Mouse (Mus musculus) small intestine, adult 2 months (tissue): ENCODE results near the gene Slfn5. TPM values are rescaled to one million over a fixed set of nuclear protein-coding genes. Genes with fewer than 3 reads are reported as not detected.
"Not testable (repeated sequence)": the region's sequence is repeated elsewhere in the genome, so short reads cannot be mapped to it uniquely, and the experiment has no call there.

ENCODE experiments used
- H3K27ac ChIP-seq: fragments of 200-500 bp; 2 replicates; pipeline ENCODE4 v1.5.1; 2012; ENCODE audit warnings: low read depth, low read length, control low read depth, inconsistent platforms; ENCODE audit not compliant: insufficient read depth
- H3K27me3 ChIP-seq: fragments of 200-500 bp; 2 replicates; pipeline ENCODE4 v1.6.1; 2012; ENCODE audit warnings: mild to moderate bottlenecking, moderate library complexity, low read length, inconsistent platforms; ENCODE audit not compliant: control insufficient read depth, insufficient read depth
- H3K36me3 ChIP-seq: fragments of 200-500 bp; 2 replicates; pipeline ENCODE4 v1.6.1; 2012; ENCODE audit warnings: mild to moderate bottlenecking, low read length, control low read depth, inconsistent platforms; ENCODE audit not compliant: control insufficient read depth, insufficient read depth
- H3K4me1 ChIP-seq: fragments of 200-500 bp; 2 replicates; pipeline ENCODE4 v1.6.1; 2012; ENCODE audit warnings: low read length, inconsistent platforms, mixed read lengths; ENCODE audit not compliant: control insufficient read depth, insufficient read depth, insufficient read length
- H3K4me3 ChIP-seq: fragments of 200-500 bp; 2 replicates; pipeline ENCODE4 v1.5.1; 2012; ENCODE audit warnings: low read depth, mild to moderate bottlenecking, control low read depth, inconsistent platforms, low read length, moderate library complexity
- CTCF ChIP-seq: fragments of 200-500 bp; IDR thresholded peaks from 2 replicates; pipeline ENCODE4 v1.5.1; 2012; ENCODE audit warnings: low read depth, mild to moderate bottlenecking, control low read depth, inconsistent platforms, low read length, moderate library complexity, mixed read lengths; ENCODE audit not compliant: insufficient replicate concordance, insufficient read length; ENCODE audit errors: extremely low read depth
- POLR2A ChIP-seq: fragments of 200-500 bp; IDR thresholded peaks from 2 replicates; pipeline ENCODE4 v1.6.1; 2012; ENCODE audit warnings: low read depth, mild to moderate bottlenecking, control low read depth, inconsistent platforms, low read length, moderate library complexity
- WGBS: fragments of 180-500 bp; shearing (Covaris S2); methylation state at CpG from one replicate; pipeline ENCODE4 v1.1.7; 2018; 5-methylcytosine and 5-hydroxymethylcytosine counted together
- polyA plus RNA-seq: library from polyadenylated mRNA; depleted of rRNA; stranded (reverse); fragments of >200 nt; gene quantifications from 2 replicates; pipeline ENCODE4 v1.2.3, GENCODE M21; 2012; rRNA removed

The Slfn5 gene
- polyA plus RNA-seq, 1 experiment: 0.95 TPM

DNA sequence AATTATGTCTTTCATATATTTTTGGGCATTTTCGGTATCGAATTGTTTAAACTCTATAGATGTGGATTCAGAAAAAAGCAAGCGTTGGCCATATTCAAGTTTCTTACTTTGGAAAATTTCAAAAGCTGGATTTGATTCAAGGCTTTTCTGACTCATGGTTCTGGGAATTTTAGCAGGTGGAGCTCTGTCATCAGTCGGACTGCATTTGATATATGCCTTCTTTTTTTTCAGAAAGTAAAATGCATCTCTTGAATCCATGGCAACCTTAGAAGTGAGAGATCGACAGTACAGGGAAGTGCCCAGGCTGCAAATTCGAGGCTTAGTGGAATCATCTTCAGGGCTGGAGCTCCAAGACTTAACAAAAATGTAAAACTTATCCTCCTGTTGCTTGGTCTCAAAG is 36.5 kb downstream of the Slfn5 start:
- Histone ChIP-seq H3K4me3 (no peak overlapping the region), H3K36me3 (peaks cover 7% of the 10 kb centered on the region), H3K27me3 (no peaks in the 10 kb centered on the region), H3K27ac (no peak overlapping the region), H3K4me1 (peaks cover 5% of the 10 kb centered on the region; the same call in 1 of the 2 replicates)
- TF ChIP-seq POLR2A (no peak), CTCF (no peak)
- 84% methylated on average over 6 of the region's 6 CpGs for WGBS

DNA sequence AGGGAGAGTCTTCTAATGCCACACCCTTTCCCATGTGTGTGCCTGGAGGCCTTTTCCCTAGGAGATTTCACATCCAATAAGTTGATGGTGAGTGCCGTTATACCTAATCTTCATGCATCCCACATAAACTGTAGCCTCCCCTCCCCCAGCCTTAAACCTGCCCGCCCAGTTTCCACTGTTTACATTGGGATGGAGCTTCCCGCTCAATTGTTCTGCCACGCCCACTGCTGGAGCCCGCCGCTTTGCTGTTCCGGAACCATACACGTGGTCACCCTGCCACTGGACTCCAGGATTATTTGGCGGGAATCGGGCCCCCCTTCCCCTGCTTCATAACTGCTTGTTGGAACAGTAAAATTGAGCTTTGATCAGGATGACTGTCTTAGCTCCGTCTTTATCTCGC is 38.2 kb downstream of the Slfn5 start:
- no peaks in the 10 kb centered on the region for H3K27me3 ChIP-seq
- H3K27ac ChIP-seq: no peak overlapping the region
- H3K4me3 ChIP-seq: peak overlapping the region; percentile 39
- TF ChIP-seq POLR2A (no peak), CTCF (no peak)
- H3K4me1 ChIP-seq: peaks cover 5% of the 10 kb centered on the region; the same call in 1 of the 2 replicates
- WGBS: 13% methylated on average over 12 of the region's 12 CpGs
- H3K36me3 ChIP-seq: peaks cover 2% of the 10 kb centered on the region; the same call in 1 of the 2 replicates

DNA sequence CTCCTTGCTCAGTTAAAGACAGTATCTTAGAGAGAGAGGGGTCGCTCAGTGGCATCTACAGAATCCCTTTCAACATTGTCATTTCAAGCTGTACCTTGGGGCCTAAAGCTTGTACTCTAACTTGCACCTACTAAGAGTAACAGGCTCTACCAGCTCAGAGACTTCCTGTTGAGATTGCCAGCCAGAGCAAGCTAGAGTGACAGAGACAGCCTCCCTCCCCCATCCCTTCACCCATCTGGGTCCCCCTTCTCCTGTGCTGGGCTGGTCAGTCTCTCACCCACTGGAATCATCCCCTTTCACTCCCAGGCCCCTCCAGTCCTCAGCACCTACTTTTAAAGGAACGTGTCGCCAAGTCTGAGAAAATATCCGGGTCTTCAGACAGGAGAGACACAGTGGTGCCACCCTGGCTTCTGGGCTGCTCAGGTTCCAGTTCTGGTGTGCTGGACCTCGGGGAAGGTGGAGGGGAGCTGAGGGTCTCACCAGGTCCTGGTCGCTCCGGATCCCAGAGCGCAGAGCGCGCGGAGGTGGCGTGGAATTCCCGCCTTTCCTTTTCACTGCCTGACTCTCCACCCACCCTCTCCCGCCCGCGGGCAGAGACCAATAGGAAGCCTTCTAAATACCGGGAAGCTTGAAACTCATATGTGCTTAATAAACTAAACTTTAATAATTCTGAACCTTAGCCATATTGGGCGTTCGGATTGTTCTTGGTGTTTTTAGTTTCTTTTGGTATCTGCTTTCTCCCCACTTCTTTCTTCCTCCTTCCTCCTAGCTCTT is 39.6 kb downstream of the Slfn5 start:
- H3K27me3 ChIP-seq, H3K36me3 ChIP-seq, H3K4me1 ChIP-seq: not testable (repeated sequence)
- Histone ChIP-seq H3K27ac (peak overlapping the region; percentile 78), H3K4me3 (peak overlapping the region; percentile 73)
- 6% methylated on average over 19 of the region's 19 CpGs for WGBS

DNA sequence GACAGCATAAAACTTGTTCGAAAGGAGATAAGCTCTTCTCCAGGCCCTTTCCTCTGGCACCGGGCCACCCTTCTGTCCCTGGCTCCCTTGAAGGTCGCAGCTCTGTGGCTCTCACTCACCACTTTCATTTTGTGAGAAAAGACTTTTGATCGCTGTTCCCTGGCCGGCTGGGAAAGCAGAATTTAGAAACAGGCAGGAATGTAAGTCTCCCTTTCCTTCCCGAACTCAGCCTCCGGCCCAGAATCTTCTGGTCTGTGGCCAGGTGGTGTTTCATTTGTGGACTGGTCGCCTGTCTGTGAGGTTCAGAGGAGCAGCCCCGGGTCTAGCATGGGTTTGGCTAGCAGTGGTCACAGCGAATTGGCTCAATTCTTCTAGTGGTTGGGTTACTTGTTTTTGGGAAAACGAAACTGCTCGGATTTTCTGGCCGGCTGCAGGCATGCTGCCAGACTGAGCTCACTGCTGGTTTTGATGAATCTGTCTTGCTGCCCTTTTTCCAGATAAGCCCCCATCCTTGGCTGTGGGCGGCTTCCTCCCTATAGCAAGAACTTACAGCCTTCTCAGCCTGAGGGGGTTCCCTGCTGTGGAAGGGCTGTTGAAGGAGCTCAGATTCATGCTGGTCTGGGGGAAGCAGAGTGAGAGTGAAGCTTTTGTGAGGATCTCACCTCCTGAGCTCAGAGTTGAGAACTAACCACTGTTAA is 40.5 kb downstream of the Slfn5 start, which contains the start of gene Slfn9:
Gene Slfn9 (minus strand): TSS at position 362 of the 698 bp plus-strand sequence.
- Histone ChIP-seq H3K27me3 (no peaks in the 10 kb centered on the region), H3K4me3 (peak within 1 kb of the TSS; percentile 73), H3K27ac (peak within 1 kb of the TSS; percentile 78), H3K4me1 (peaks cover 5% of the 10 kb centered on the region; the same call in 1 of the 2 replicates), H3K36me3 (no peaks in the 10 kb centered on the region)
- 2% methylated on average over 14 of the region's 14 CpGs for WGBS
- TF ChIP-seq CTCF (no peak), POLR2A (no peak)

DNA sequence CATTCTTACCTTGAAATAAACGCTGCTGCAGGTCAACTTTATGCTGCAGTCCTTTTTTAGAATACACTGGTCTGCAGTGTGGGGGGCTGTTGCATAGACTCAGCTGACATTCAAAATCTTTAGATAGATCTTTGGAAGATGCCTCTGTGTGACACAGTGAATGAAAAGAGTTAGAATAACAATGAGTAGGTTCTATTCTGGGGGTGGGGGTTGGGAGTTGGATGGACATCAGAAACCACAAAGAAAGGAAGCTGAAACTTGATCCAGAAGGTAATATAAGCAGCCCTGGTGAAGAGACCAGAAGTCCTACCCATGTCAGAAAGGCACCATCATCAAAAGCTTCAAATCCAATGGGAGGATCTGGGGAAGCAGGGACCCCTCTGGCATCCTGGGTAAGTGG is 62.2 kb downstream of the Slfn5 start:
- H3K4me1 ChIP-seq: no peaks in the 10 kb centered on the region
- H3K36me3 ChIP-seq: 0 out of 2 replicates have a peak, but pooled peaks cover 2% of the 10 kb centered on the region
- no peak overlapping the region for H3K4me3 ChIP-seq
- H3K27me3 ChIP-seq: no peaks in the 10 kb centered on the region
- H3K27ac ChIP-seq: no peak overlapping the region
- TF ChIP-seq POLR2A: no peak
- WGBS: 80% methylated on average over 1 of the region's 1 CpGs

Other genes starting within 250 kb of the Slfn5 start
- not detected in 2 replicates for gene Cct6b, start 187.0 kb upstream of the Slfn5 start, polyA plus RNA-seq
- 1.6 and 2.8 TPM in 2 replicates for gene Zfp830, start 187.0 kb upstream of the Slfn5 start, polyA plus RNA-seq
- 4.3 and 6.3 TPM in 2 replicates for gene Lig3, start 170.2 kb upstream of the Slfn5 start, polyA plus RNA-seq
- gene Rffl, start 80.1 kb upstream of the Slfn5 start, polyA plus RNA-seq: 7.0 and 8.9 TPM in 2 replicates
- gene Rad51d, start 60.7 kb upstream of the Slfn5 start, polyA plus RNA-seq: 6.8 and 10.2 TPM in 2 replicates
- gene Fndc8, start 59.2 kb upstream of the Slfn5 start, polyA plus RNA-seq: 0.13 TPM in 1 of 2 replicates, not detected in the other
- gene Nle1, start 42.9 kb upstream of the Slfn5 start, polyA plus RNA-seq: 20.7 and 27.1 TPM in 2 replicates
- 1.0 and 1.7 TPM in 2 replicates for gene Unc45b, start 40.8 kb upstream of the Slfn5 start, polyA plus RNA-seq
- 0.30 and 0.61 TPM in 2 replicates for gene Slfn9, start 40.5 kb downstream of the Slfn5 start, polyA plus RNA-seq
- 0.11 and 0.28 TPM in 2 replicates for gene Slfn8, start 69.5 kb downstream of the Slfn5 start, polyA plus RNA-seq
- gene Slfn2, start 113.8 kb downstream of the Slfn5 start, polyA plus RNA-seq: 3.4 and 4.2 TPM in 2 replicates
- gene Slfn1, start 165.5 kb downstream of the Slfn5 start, polyA plus RNA-seq: 0.18 and 0.81 TPM in 2 replicates
- gene Slfn4, start 223.8 kb downstream of the Slfn5 start, polyA plus RNA-seq: 0.37 and 0.47 TPM in 2 replicates
- 0.09 TPM in 1 of 2 replicates, not detected in the other for gene Slfn3, start 240.0 kb downstream of the Slfn5 start, polyA plus RNA-seq